Mouse (Mus musculus) mouse trophoblast stem cell (cell line): ENCODE measurements around the gene Mrs2.
"Not testable (repeated sequence)": the region's sequence is repeated elsewhere in the genome, so short reads cannot be mapped to it uniquely, and the experiment has no call there.

Source experiments
- in situ Hi-C, 2 experiments: fragments of 300-500 bp; cut with MseI, MboI; formaldehyde crosslinking; loops; 2 replicates in 1 of 2; 3 replicates in 1 of 2; pipeline ENCODE4 v1.15.1; 2025

Mrs2 gene

GRCm38 (mm10) chr13:24985435-24985834 is 34.7 kb downstream of the Mrs2 start:
- in situ Hi-C loops: loop anchor here in 1 of 2 experiments (5.0 kb wide), 1 partner anchor 48 kb away; the partner anchor contains the start of gene Aldh5a1

DNA sequence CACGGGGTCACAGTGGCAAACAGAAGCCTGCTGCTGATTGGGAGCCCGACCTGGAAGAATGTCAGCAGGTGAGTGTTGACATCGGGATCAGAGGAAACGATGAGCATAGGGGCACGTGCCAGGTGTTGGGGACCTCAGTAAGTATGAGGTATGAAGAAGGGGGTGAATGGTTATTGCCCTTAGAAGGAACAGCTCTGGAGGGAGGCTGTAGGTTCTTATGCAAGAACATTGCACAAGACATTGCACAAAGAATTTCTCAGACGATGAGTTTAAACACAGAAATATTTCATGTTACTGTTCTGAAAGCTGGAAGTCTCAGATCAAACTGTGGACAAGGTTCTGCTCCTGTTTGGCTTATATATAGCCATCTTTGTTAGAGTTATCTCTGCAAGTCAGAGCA is 39.1 kb downstream of the Mrs2 start:
- in situ Hi-C loops: no loop called here

DNA sequence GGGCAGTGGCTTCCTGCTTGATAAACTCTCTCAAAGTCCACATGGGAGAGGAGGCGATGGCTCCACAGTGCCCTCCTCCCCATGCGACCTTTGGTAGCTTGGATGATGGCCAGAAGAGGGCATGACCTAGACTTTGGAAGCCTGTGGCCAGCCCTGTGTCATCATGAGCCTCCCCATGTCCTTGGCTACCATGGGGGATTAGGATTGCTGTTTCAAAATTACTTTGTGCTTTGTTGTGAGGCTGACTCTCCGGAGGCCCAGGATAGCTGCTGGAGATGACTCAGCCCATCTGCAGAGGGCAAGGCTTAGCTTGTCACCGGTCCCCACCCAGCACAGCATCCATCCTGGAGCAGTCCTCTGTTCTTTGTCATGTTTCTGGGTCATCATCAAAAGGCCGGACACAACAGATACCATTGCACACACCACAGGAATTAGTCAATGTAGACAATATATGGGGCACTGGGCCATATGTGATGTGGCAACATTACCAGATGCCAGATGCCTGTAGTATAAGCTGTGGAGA is 42.3 kb downstream of the Mrs2 start:
- in situ Hi-C loops: no loop called here

- in situ Hi-C loops: no loop called here
Observed at GRCm38 (mm10) chr13:24976384-24976783, 43.8 kb downstream of the Mrs2 start.

DNA sequence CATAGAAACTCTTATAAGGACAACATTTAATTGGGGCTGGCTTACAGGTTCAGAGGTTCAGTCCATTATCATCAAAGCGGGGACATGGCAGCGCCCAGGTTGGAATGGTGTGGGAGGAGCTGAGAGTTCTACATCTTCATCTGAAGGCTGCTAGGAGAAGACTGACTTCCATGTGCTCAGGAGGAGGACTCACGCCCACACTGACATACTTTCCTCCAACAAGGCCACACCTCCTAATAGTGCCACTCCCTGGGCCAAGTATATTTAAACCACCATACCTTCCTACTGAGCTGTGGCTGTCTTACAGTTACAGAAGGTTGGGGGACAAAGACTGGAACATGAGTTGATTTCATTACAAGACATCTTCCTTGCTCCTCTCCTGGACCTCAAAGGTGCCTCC is 48.4 kb downstream of the Mrs2 start:
- in situ Hi-C loops: not testable (repeated sequence)

DNA sequence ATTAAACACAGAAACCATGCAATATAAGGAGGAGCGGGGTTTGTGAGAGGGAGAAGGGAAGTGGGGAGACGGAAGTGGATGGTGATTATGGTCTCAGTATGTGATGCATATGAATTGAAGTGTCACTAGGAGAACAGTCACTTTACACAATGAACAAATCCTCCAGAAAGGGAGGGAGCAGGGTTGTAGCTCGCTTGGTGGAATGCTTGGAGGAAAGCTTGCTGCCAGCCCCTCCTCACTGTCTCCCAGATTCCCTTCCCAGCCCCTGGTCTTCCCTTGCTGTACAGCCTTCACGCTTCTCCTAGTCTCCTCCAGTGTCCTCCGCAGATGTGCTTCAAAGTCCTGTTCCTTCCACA is 54.4 kb downstream of the Mrs2 start:
- in situ Hi-C loops: no loop called here

DNA sequence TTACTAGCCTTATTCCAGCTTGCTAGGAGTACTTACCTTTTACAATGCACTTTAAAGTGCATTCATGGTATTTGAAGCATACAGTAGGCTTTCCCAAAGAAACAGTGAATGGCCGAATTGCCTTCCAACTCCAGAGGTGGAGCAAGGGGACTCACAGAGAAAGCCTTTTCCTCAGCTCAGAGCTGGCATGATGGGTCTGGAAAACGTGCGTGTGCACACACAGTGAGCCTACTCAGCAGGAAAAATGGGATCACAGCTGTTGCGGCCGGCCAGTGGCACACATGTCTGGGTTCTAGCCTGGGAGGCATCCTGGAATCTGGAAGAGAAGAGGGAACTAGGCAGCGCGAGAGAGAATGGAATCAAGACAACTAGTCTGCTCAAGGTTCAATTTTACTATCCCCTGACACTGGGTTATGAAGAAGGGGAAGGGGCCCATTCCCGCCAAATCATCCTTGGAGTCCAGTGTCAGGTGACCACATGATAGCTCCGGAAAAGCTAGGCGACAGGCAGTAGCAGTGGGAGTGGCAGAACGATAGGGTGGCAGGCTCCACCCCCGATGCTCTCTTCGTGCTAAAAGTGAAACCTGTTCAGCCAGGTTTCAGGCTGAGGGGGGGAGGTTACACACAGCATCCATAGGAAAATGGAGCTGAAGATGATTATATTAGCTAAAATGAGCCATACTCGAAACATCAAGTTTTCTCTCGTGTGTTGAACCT is 54.9 kb downstream of the Mrs2 start:
- in situ Hi-C loops: no loop called here

DNA sequence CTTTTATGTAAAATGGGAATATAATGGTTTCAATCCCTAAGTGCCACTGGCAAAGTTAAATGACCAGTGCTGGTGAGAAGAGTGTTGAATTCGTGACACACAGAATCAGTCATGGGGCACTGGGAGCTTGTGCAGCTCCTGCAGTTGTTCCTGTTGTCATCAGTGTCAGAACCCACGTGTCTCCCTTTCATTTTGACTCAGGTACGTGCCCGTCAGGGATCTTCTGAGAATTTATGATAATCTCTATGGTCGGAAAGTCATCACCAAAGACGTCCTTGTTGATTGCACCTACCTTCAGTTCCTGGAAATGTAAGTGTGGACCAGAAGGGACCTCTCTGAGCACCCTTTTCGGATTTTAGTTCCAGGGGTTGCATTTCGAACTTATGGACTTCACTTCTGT is 58.1 kb downstream of the Mrs2 start:
- in situ Hi-C loops: no loop called here

- in situ Hi-C loops: no loop called here
Observed at GRCm38 (mm10) chr13:24960084-24960483, 60.1 kb downstream of the Mrs2 start.

- in situ Hi-C loops: no loop called here
Observed at GRCm38 (mm10) chr13:24958671-24959070, 61.5 kb downstream of the Mrs2 start.

DNA sequence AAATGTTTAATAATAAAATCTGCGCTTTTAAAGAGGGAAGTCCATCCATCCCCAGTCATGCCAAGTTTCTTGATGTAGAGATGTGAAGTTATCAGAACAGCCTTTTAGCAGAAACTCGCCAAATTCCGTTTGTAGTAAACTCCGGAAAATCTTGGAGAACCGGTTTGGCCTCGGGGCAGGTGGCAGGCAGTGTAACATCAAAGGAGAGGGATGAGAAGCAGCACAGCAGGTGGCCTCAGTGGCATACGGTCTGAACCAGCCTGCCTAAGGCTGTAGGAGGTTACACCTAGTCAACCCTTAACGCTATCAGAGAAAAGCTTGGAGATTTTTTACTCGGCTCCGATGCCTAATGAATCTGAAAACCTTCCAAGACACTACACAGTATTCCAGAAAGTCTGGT is 64.7 kb downstream of the Mrs2 start:
- in situ Hi-C loops: no loop called here

DNA sequence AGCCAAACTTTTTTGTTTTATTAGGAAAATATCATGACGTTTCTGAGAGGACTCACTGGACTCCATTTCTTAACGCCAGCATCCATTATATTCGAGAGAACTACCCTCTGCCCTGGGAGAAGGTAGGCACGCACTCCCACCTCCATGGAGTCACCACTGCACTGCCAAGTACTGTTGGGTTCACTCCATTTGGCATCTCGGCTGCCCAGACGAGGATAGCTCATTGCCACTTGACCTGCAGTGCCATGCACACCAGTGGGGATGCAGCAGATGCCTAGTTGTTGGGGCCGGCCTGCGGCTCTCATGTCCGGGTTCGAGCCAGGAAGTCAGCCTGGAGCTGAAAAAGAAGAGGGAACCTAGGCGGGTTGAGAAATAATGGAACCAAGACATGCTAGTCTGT is 65.1 kb downstream of the Mrs2 start:
- in situ Hi-C loops: no loop called here

- in situ Hi-C loops: no loop called here
Observed at GRCm38 (mm10) chr13:24952659-24953058, 67.5 kb downstream of the Mrs2 start.

GRCm38 (mm10) chr13:24948870-24949269 is 71.3 kb downstream of the Mrs2 start:
- in situ Hi-C loops: no loop called here

DNA sequence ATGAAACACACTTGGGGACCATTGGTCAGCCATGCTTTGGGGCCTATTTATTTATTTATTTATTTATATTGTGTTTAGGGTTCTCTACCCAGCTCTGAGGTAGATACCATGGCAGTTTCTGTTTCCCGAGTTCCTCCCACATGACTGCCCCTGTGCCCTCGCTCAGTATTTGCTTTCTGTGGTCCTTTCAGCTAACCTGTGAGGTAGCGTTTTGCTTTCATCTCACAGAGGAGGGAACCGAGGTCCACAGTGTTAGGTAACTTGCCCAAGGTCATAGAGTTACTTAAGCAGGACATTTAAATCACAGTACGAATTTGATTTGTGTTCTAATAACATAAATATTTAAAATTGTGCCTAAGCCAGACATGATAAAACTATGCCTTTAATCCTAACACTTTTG is 73.0 kb downstream of the Mrs2 start:
- in situ Hi-C loops: no loop called here

- in situ Hi-C loops: no loop called here
Observed at GRCm38 (mm10) chr13:24945567-24945966, 74.6 kb downstream of the Mrs2 start.

GRCm38 (mm10) chr13:24943303-24943702 is 76.9 kb downstream of the Mrs2 start:
- in situ Hi-C loops: no loop called here

- in situ Hi-C loops: no loop called here
Observed at GRCm38 (mm10) chr13:24942512-24943282, 77.5 kb downstream of the Mrs2 start, which contains the start of gene Gpld1. Gene Gpld1 (plus strand): TSS chr13:24943152.

DNA sequence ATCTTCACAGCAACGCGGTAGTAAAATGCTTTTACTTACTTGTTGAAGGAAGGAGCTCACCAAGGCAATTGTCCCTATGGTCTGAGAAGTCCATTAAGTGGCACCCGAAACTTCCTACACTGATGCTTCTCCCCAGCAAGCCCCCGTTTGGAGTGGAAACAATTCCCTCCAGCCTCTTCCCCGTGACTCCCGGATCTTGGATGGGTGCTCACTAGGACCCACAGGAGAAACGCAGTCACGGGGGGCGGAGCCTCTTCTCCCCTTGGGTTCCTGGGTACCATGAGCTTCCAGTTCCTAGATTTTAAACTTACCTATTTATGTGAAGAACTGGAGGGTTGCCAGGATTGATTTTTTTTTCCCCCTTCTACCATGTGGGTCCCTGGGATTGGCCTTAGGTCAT is 80.7 kb downstream of the Mrs2 start:
- in situ Hi-C loops: loop anchor here in 1 of 2 experiments (5.0 kb wide), 1 partner anchor 48 kb away; no protein-coding TSS in a partner anchor

- in situ Hi-C loops: loop anchor here in 1 of 2 experiments (5.0 kb wide), 1 partner anchor 49 kb away; no protein-coding TSS in a partner anchor
Observed at GRCm38 (mm10) chr13:24938683-24939082, 81.5 kb downstream of the Mrs2 start.

- in situ Hi-C loops: loop anchor here in 1 of 2 experiments (5.0 kb wide), 1 partner anchor 49 kb away; no protein-coding TSS in a partner anchor
Observed at GRCm38 (mm10) chr13:24937839-24938166, 82.4 kb downstream of the Mrs2 start.
